Mouse (Mus musculus): ENCODE data around the gene Fam129b. TPM values are rescaled to one million over a fixed set of nuclear protein-coding genes. Genes with fewer than 3 reads are reported as not detected.
A peak's percentile ranks its signal among the peaks of the same experiment; 100 is the strongest.

Gene Fam129b
- polyA plus RNA-seq, 2 experiments = 2.7 to 5.9 TPM

DNA sequence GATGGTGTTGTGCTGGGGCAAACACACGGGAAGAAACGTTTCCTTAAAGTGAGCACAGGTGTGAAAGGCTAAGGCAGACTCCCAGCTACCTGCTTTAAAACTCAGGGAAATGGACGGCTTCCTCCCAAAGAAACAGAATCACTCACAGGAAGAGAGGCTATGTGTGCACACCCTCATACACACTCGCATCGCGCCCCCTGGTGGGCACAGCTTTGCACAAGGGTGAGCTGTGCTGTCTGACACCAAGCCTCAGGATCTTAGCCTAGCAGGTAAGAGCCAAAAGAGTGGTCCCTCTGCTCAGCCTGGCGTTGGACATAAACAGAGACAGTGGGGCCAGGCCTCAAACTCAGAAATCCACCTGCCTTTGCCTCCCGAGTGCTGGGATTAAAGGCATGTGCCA, 21.7 kb upstream of the Fam129b start:
- H3K4me2 ChIP-seq (ENCODE audit: low read depth) = no peak overlapping the region
- ATAC-seq (ENCODE audit: insufficient read depth) (peak; percentile 59; the same call in 1 of the 2 replicates), DNase-seq (ENCODE audit: low read depth in 3 of 3, low spot score in 3 of 3) (peak; percentile 58 to 67 (median 64))
- H3K4me3 ChIP-seq (ENCODE audit: insufficient read depth in 1 of 2, low read depth in 2 of 2, low read length in 2 of 2) = no peak overlapping the region
- no peaks in the 10 kb centered on the region for H3K36me3 ChIP-seq (replicated peaks; ENCODE audit: control insufficient read depth, insufficient read depth, low read depth)
- H3K27me3 ChIP-seq (ENCODE audit: control insufficient read depth, insufficient read depth, low read length) = peaks cover 5% of the 10 kb centered on the region
- H3K9ac ChIP-seq (replicated peaks) = no peak overlapping the region
- no peaks in the 10 kb centered on the region for H3K9me3 ChIP-seq (ENCODE audit: control insufficient read depth, low read length)
- no peaks in the 10 kb centered on the region for H3K4me1 ChIP-seq (replicated peaks; ENCODE audit: control insufficient read depth in 2 of 2, insufficient read depth in 2 of 2, low read length in 1 of 2)
- no peak overlapping the region for H3K27ac ChIP-seq
- TF ChIP-seq CTCF (IDR thresholded peaks at IDR 0.05; ENCODE audit: low read depth) (peak; percentile 96), EP300 (IDR thresholded peaks at IDR 0.05; ENCODE audit: low read depth) (no peak)
- WGBS (ENCODE audit: insufficient replicate concordance) = 3% methylated on average over 8 of the region's 8 CpGs

DNA sequence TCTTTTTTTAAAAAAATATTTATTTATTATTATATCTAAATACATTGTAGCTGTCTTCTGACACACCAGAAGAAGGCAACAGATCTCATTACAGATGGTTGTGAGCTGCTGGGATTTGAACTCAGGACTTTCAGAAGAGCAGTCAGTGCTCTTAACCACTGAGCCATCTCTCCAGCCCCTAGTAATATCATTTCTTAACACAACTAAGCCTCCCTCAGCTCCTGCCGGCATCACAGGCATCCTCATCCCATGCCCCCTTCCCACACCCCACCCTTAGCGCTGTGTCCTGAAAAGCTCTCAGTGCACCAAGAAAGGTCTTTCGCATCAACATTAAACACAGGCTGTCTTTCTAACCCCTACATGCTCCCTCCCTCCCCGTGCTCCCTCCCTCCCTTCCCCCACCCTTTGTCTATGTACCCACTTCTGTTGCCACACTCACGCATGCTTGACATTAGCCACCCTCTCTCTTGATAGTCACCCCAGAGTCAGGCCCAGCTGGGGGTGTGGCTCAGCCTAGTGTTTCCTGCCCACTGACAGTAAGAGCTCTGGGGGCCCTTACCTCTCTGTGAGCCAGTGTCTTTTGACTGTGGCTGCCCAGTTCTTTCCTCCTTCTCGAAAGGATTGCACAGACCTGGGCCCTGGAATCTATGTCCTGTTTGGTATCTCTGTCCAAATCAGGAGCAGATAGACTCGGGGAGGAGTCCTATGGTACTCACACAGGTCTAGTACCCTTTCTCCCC, 20.7 kb upstream of the Fam129b start:
- no peak overlapping the region for H3K4me3 ChIP-seq (ENCODE audit: insufficient read depth in 1 of 2, low read depth in 2 of 2, low read length in 2 of 2)
- H3K36me3 ChIP-seq (replicated peaks; ENCODE audit: control insufficient read depth, insufficient read depth, low read depth) = no peaks in the 10 kb centered on the region
- peaks cover 5% of the 10 kb centered on the region for H3K27me3 ChIP-seq (ENCODE audit: control insufficient read depth, insufficient read depth, low read length)
- WGBS (ENCODE audit: insufficient replicate concordance) = 46% methylated on average over 7 of the region's 7 CpGs
- no peak overlapping the region for H3K4me2 ChIP-seq (ENCODE audit: low read depth)
- H3K9ac ChIP-seq (replicated peaks) = no peak overlapping the region
- H3K4me1 ChIP-seq (replicated peaks; ENCODE audit: control insufficient read depth in 2 of 2, insufficient read depth in 2 of 2, low read length in 1 of 2) = no peaks in the 10 kb centered on the region
- no peak for TF ChIP-seq EP300 (IDR thresholded peaks at IDR 0.05; ENCODE audit: low read depth)
- no peak for TF ChIP-seq CTCF (IDR thresholded peaks at IDR 0.05; ENCODE audit: low read depth)
- ATAC-seq (ENCODE audit: insufficient read depth) (no peak), DNase-seq (ENCODE audit: low read depth in 3 of 3, low spot score in 3 of 3) (no peak)
- no peaks in the 10 kb centered on the region for H3K9me3 ChIP-seq (ENCODE audit: control insufficient read depth, low read length)
- H3K27ac ChIP-seq = no peak overlapping the region

DNA sequence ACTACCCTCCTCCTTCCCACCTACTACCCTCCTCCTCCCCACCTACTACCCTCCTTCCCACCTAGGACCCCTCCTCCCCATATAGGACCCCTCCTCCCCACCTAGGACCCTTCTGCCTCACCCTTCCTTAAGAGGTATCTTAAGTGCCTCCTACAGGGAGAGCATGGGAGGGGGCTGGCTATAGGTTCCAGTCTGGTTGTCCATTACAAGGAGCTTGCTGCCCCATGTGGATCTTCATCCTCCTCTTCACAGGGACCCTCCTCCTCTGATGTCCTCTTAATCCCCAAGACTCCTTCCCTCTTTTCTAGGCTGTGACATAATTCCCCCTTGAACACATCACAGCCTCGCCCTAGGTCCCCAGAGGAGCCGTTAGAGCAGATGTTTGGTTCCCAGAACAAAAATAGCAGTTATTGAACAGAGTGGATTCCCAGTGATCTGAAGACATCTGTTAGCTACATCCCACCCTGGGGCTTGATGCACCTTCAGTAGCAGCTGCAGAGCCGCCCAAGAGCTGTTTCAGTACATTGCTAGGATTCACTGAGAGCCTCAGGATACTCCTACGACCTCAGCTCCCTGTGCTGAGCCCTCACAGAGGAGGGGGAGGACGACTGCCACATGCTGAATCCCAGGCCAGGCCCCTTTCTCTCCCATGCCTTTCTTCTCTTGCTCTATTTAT, 20.0 kb upstream of the Fam129b start:
- TF ChIP-seq EP300 (IDR thresholded peaks at IDR 0.05; ENCODE audit: low read depth) (no peak), CTCF (IDR thresholded peaks at IDR 0.05; ENCODE audit: low read depth) (no peak)
- H3K4me1 ChIP-seq (replicated peaks; ENCODE audit: control insufficient read depth in 2 of 2, insufficient read depth in 2 of 2, low read length in 1 of 2) = no peaks in the 10 kb centered on the region
- H3K36me3 ChIP-seq (replicated peaks; ENCODE audit: control insufficient read depth, insufficient read depth, low read depth) = no peaks in the 10 kb centered on the region
- DNase-seq (ENCODE audit: low read depth in 3 of 3, low spot score in 3 of 3) (no peak), ATAC-seq (ENCODE audit: insufficient read depth) (no peak)
- H3K9me3 ChIP-seq (ENCODE audit: control insufficient read depth, low read length) = no peaks in the 10 kb centered on the region
- WGBS (ENCODE audit: insufficient replicate concordance) = 48% methylated on average over 5 of the region's 5 CpGs
- H3K27ac ChIP-seq = no peak overlapping the region
- H3K9ac ChIP-seq (replicated peaks) = no peak overlapping the region
- H3K4me3 ChIP-seq (ENCODE audit: insufficient read depth in 1 of 2, low read depth in 2 of 2, low read length in 2 of 2) = no peak overlapping the region
- peaks cover 5% of the 10 kb centered on the region for H3K27me3 ChIP-seq (ENCODE audit: control insufficient read depth, insufficient read depth, low read length)
- no peak overlapping the region for H3K4me2 ChIP-seq (ENCODE audit: low read depth)

DNA sequence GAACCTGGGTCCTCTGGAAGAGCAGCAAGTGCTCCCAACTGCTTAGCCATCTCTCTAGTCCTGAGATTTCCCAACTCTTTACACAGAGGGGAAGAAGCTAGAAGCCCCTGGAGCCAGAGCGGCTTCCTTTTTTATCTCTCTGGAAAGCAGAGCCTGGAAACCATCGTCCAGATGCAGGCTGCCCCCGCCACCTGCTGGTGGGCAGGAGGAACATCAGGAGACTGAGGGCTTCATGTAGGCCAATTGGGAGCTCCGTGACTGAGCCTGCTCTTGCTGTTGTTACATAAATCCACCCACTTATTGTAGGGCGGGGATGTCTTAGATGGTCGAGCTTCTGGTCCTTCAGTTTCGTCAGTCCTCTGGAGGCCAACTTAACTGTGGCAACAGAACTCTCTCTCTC, 18.3 kb upstream of the Fam129b start:
- H3K4me1 ChIP-seq (replicated peaks; ENCODE audit: control insufficient read depth in 2 of 2, insufficient read depth in 2 of 2, low read length in 1 of 2) = no peaks in the 10 kb centered on the region
- WGBS (ENCODE audit: insufficient replicate concordance) = 0% methylated on average over 7 of the region's 7 CpGs

DNA sequence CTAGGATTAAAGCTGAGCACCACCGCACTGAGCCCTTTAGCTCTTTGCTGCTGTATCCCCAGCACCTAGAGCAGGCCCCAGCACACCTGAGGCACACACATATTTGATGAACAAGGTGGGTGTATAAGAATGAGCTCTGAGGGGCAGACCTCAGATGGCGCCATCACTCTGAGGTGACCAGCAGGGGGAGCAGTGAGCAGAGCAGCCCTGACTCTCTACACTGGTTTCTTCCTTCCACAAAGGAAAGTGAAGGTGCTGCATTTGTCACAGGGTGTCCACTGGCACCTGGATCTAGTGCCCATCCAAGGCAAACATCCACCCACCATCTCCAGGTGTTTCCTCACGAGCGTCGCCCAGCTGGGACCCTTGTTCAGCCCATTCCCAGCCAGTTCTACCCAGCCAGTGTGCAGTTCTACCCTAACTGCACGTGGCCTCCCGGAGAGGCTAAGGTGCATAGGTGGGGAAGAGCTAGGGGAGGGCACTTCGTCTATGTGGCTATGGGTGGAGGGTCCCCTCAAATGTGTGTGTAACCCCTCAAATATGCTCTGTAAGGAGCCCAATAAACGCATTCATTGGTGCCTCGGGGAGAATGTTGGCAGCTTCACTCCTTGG, 16.8 kb upstream of the Fam129b start:
- DNase-seq (ENCODE audit: low read depth in 3 of 3, low spot score in 3 of 3) (no peak), ATAC-seq (ENCODE audit: insufficient read depth) (peak; percentile 41)
- 38% methylated on average over 10 of the region's 10 CpGs for WGBS (ENCODE audit: insufficient replicate concordance)
- Histone ChIP-seq H3K27ac (no peak overlapping the region), H3K4me1 (replicated peaks; ENCODE audit: control insufficient read depth in 2 of 2, insufficient read depth in 2 of 2, low read length in 1 of 2) (no peaks in the 10 kb centered on the region), H3K9ac (replicated peaks) (no peak overlapping the region), H3K36me3 (replicated peaks; ENCODE audit: control insufficient read depth, insufficient read depth, low read depth) (no peaks in the 10 kb centered on the region), H3K4me3 (ENCODE audit: insufficient read depth in 1 of 2, low read depth in 2 of 2, low read length in 2 of 2) (no peak overlapping the region), H3K4me2 (ENCODE audit: low read depth) (no peak overlapping the region), H3K9me3 (ENCODE audit: control insufficient read depth, low read length) (no peaks in the 10 kb centered on the region), H3K27me3 (ENCODE audit: control insufficient read depth, insufficient read depth, low read length) (no peaks in the 10 kb centered on the region)
- TF ChIP-seq EP300 (IDR thresholded peaks at IDR 0.05; ENCODE audit: low read depth) (no peak), CTCF (IDR thresholded peaks at IDR 0.05; ENCODE audit: low read depth) (peak; percentile 96)

More for the DNA sequence above, 18.3 kb upstream of the Fam129b start:
- no peaks in the 10 kb centered on the region for H3K9me3 ChIP-seq (ENCODE audit: control insufficient read depth, low read length)
- no peaks in the 10 kb centered on the region for H3K36me3 ChIP-seq (replicated peaks; ENCODE audit: control insufficient read depth, insufficient read depth, low read depth)
- H3K27me3 ChIP-seq (ENCODE audit: control insufficient read depth, insufficient read depth, low read length) = no peaks in the 10 kb centered on the region; the same call in 1 of the 2 replicates
- no peak overlapping the region for H3K4me2 ChIP-seq (ENCODE audit: low read depth)
- no peak overlapping the region for H3K27ac ChIP-seq
- ATAC-seq (ENCODE audit: insufficient read depth) (peak; percentile 42; the same call in 1 of the 2 replicates), DNase-seq (ENCODE audit: low read depth in 3 of 3, low spot score in 3 of 3) (peak; percentile 52 to 59 (median 55))
- no peak overlapping the region for H3K4me3 ChIP-seq (ENCODE audit: insufficient read depth in 1 of 2, low read depth in 2 of 2, low read length in 2 of 2)
- no peak for TF ChIP-seq EP300 (IDR thresholded peaks at IDR 0.05; ENCODE audit: low read depth)
- peak; percentile 96 for TF ChIP-seq CTCF (IDR thresholded peaks at IDR 0.05; ENCODE audit: low read depth)
- H3K9ac ChIP-seq (replicated peaks) = no peak overlapping the region

Data from liver, embryonic 14.5 days (tissue).